7 mouse cellular contexts compared by ENCODE assay signal in genomic region chr5:110135293-110136086, GRCm38 (mm10). TPM values are rescaled to one million over a fixed set of nuclear protein-coding genes. Genes with fewer than 3 reads are reported as not detected.
DNase-seq lines count a peak whose midpoint lies in the region; ATAC-seq lines count a peak whose summit lies in the region.

TSS of gene Chfr (plus strand) at chr5:110135842.

- H3K4me2 ChIP-seq in embryonic facial prominence, embryonic 11.5 days (ENCODE audit: low read depth, low read length): peak within 1 kb of the TSS; percentile 80
- H3K4me2 ChIP-seq in limb, embryonic 11.5 days (ENCODE audit: low read depth, severe bottlenecking): peak within 1 kb of the TSS; percentile 79
- peak within 1 kb of the TSS; percentile 81 for H3K4me2 ChIP-seq in midbrain, embryonic 14.5 days (ENCODE audit: low read length)

- no peaks in the 10 kb centered on the region for H3K4me1 ChIP-seq in embryonic facial prominence, embryonic 11.5 days (ENCODE audit: control insufficient read depth, insufficient read depth, low read length)
- no peaks in the 10 kb centered on the region for H3K4me1 ChIP-seq in limb, embryonic 11.5 days (ENCODE audit: control insufficient read depth, insufficient read depth, low read length)
- H3K4me1 ChIP-seq in midbrain, embryonic 14.5 days (ENCODE audit: control insufficient read depth, insufficient read depth, low read length): peaks cover 9% of the 10 kb centered on the region

- peak within 1 kb of the TSS; percentile 83 for H3K9ac ChIP-seq in embryonic facial prominence, embryonic 11.5 days (replicated peaks; ENCODE audit: low read length)
- H3K9ac ChIP-seq in limb, embryonic 11.5 days (ENCODE audit: low read length): peak within 1 kb of the TSS; percentile 69
- peak within 1 kb of the TSS; percentile 83 for H3K9ac ChIP-seq in midbrain, embryonic 14.5 days (replicated peaks; ENCODE audit: low read length)

- no peaks in the 10 kb centered on the region for H3K36me3 ChIP-seq in embryonic facial prominence, embryonic 11.5 days (replicated peaks; ENCODE audit: control insufficient read depth, insufficient read depth, low read depth, low read length)
- H3K36me3 ChIP-seq in limb, embryonic 11.5 days (ENCODE audit: control insufficient read depth, insufficient read depth, low read length): peaks cover 3% of the 10 kb centered on the region
- H3K36me3 ChIP-seq in midbrain, embryonic 14.5 days (ENCODE audit: control insufficient read depth, insufficient read depth, low read length): peaks cover 21% of the 10 kb centered on the region

- peak within 1 kb of the TSS; percentile 85 for H3K4me3 ChIP-seq in embryonic facial prominence, embryonic 11.5 days (ENCODE audit: low read depth, low read length)
- H3K4me3 ChIP-seq in limb, embryonic 11.5 days (ENCODE audit: low read depth, low read length): peak within 1 kb of the TSS; percentile 69
- H3K4me3 ChIP-seq in midbrain, embryonic 14.5 days (replicated peaks; ENCODE audit: low read depth, low read length): peak within 1 kb of the TSS; percentile 84

- peak; percentile 99 for ATAC-seq in embryonic facial prominence, embryonic 11.5 days (replicated peaks; ENCODE audit: insufficient number of reproducible peaks, low FRiP score, low TSS enrichment, low read depth)
- peak; percentile 99 for ATAC-seq in limb, embryonic 11.5 days (ENCODE audit: insufficient number of reproducible peaks, low FRiP score, low TSS enrichment, low read depth)
- ATAC-seq in midbrain, embryonic 14.5 days (ENCODE audit: low FRiP score, low TSS enrichment): peak; percentile 100

- H3K27ac ChIP-seq in embryonic facial prominence, embryonic 11.5 days (replicated peaks; ENCODE audit: low read depth, low read length): no peak within 1 kb of the TSS; the same call in 1 of the 2 replicates
- no peak within 1 kb of the TSS for H3K27ac ChIP-seq in limb, embryonic 11.5 days (replicated peaks; ENCODE audit: low read depth, low read length)
- H3K27ac ChIP-seq in midbrain, embryonic 14.5 days (replicated peaks; ENCODE audit: low read depth, low read length): peak within 1 kb of the TSS; percentile 81

- peak; percentile 99 for DNase-seq in adrenal gland, postnatal 14 days
- peak; percentile 98 for DNase-seq in embryonic facial prominence, embryonic 11.5 days (ENCODE audit: low spot score)
- peak; percentile 100 for DNase-seq in heart, adult 11 months
- DNase-seq in kidney, adult 18-20 months: peak; percentile 99
- DNase-seq in limb, embryonic 11.5 days (ENCODE audit: low spot score): peak; percentile 100
- DNase-seq in midbrain, embryonic 14.5 days: peak; percentile 99
- peak; percentile 99 for DNase-seq in spleen, adult 18-20 months

- no peaks in the 10 kb centered on the region for H3K27me3 ChIP-seq in embryonic facial prominence, embryonic 11.5 days (ENCODE audit: control insufficient read depth, insufficient read depth, low read length)
- H3K27me3 ChIP-seq in limb, embryonic 11.5 days (ENCODE audit: control insufficient read depth, insufficient read depth, low read length): no peaks in the 10 kb centered on the region
- H3K27me3 ChIP-seq in midbrain, embryonic 14.5 days (ENCODE audit: control insufficient read depth, insufficient read depth, low read length): no peaks in the 10 kb centered on the region

- WGBS in embryonic facial prominence, embryonic 11.5 days: 4% methylated on average over 46 of the region's 46 CpGs
- WGBS in limb, embryonic 11.5 days: 4% methylated on average over 46 of the region's 46 CpGs
- WGBS in midbrain, embryonic 14.5 days: 3% methylated on average over 46 of the region's 46 CpGs

- H3K9me3 ChIP-seq in embryonic facial prominence, embryonic 11.5 days (replicated peaks; ENCODE audit: control insufficient read depth, low read length): no peaks in the 10 kb centered on the region
- H3K9me3 ChIP-seq in limb, embryonic 11.5 days (ENCODE audit: control insufficient read depth, low read length): peaks cover 2% of the 10 kb centered on the region; the same call in 1 of the 2 replicates
- H3K9me3 ChIP-seq in midbrain, embryonic 14.5 days (ENCODE audit: control insufficient read depth, low read length): peaks cover 6% of the 10 kb centered on the region

RNA-seq across cellular contexts. Expression of gene Chfr, which starts in this region (rescaled TPM):
- total RNA-seq in adrenal gland, postnatal 14 days (2021): 34.1 and 46.1 TPM in 2 replicates
- 46.2 and 47.7 TPM in 2 replicates for polyA plus RNA-seq in embryonic facial prominence, embryonic 11.5 days (2014; fragmentation: Nextera tagmentation; extraction: Ambion mirVana)
- polyA plus RNA-seq in limb, embryonic 11.5 days (2014; fragmentation: Nextera tagmentation; extraction: Ambion mirVana): 28.0 and 33.4 TPM in 2 replicates
- polyA plus RNA-seq in midbrain, embryonic 14.5 days (2014; fragmentation: Nextera tagmentation; extraction: Ambion mirVana): 82.9 and 113 TPM in 2 replicates
